Mouse (Mus musculus) induced T-regulatory cell, adult 2 months (primary cell): ENCODE measurements around the gene Anapc7.

Experiments
- DNase-seq: peaks from one replicate; pipeline ENCODE4 v3.0.0-alpha.2; 2012; ENCODE audit warnings: low read depth

Gene Anapc7

DNA sequence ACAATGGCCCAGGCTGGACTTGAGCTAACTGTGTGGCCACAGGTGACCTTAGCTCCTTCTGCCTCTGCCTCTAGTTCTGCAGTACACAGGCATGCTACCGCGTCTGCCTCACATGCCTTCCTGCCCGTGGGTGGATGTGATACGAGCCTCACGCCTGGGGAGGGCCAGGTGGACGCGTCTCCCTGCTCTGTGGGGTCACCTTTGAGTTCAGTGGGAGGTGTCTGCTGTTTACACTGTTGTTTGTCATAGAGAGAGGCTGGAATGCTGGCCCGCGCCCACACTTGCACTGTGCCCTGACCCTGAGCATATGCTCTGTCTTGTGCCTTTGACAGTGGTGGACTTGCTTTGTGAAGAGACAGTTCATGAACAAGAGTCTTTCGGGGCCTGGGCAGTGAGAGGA lies 16.0 kb upstream of the Anapc7 start:
- DNase-seq = no peak

GRCm38 (mm10) chr5:122409692-122410645 lies 11.5 kb upstream of the Anapc7 start:
- peak; percentile 44 for DNase-seq

- DNase-seq = no peak
Measured at GRCm38 (mm10) chr5:122411892-122412291, 9.6 kb upstream of the Anapc7 start.

DNA sequence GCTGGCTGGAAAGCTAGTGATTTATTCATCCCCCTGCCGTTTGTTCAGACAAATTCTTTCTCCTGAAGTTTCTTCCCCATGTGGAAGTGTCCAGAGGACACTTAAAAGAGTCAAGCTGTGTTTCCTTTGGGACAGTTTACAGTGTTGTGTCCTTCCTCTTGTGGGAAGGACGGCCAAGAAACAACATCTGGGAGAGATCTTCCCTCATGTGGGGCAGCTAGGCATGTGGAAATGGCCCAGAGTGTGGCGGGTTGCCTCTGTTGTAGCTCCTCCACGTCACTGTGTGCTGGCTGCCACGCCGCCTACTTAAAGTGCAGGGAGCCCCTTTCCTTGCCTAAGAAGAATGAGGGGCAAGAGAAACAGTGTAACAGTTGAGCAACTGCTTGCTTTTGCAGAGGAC lies 8.7 kb upstream of the Anapc7 start:
- DNase-seq = no peak

DNA sequence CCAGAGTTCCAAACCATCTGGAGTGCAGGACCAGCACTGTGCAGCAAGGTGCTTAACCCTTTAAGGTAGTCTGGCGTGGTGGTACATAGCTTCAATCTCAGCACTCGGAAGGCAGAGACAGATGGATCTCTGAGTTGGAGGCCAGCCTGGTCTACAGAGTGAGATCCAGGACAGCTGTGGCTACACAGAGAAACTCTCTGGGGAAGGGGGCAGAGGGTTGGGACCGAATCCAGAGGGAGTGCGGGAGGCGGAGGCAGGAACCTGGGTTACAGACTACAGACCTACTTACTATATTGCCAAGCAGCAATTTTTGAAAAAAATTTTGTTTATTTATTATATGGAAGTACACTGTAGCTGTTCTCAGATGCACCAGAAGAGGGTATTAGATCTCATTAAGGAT lies 7.1 kb upstream of the Anapc7 start:
- DNase-seq = no peak

- DNase-seq = no peak
Measured at GRCm38 (mm10) chr5:122415465-122415864, 6.0 kb upstream of the Anapc7 start.

DNA sequence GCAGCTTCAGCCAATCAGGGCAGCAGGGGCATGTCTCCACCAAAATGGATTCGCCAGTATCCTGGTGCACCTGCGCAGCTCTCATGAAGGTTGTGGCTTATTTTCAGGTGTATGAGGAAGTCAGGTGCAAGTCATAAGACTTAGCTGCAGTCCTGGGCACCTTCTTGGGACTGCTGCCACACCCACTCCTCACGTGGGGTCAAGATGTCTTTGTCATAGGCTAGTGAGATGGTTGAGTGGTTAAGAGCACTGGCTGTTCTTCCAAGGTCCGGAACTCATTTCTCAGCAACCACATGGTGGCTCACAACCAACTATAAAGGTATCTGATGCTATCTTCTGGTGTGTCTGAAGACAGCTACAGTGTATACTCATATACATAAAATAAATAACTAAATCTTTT lies 817 bp upstream of the Anapc7 start:
- DNase-seq = peak; percentile 44

- peak; percentile 96 for DNase-seq
Measured at GRCm38 (mm10) chr5:122422071-122422964, 825 bp downstream of the Anapc7 start.

GRCm38 (mm10) chr5:122423083-122423482 lies 1.6 kb downstream of the Anapc7 start:
- DNase-seq = peak; percentile 32

DNA sequence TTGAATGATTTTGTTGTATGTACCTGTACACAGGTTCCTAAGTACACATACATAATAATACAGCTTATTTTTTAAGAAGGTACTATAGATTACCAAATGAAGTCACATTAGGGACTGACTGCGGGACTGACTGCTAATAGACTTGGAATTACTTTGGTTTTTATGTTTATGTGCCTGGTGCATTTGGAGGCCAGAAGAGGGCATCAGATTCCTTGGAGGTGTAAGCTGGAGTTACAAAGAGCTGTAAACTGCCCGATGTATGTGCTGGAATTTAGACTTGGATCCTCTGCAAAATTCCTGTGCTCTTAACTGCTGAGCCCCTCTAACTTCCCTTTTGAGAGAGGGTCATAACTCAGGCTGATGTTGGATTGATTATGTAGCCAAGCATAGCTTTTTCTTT lies 4.1 kb downstream of the Anapc7 start:
- no peak for DNase-seq

DNA sequence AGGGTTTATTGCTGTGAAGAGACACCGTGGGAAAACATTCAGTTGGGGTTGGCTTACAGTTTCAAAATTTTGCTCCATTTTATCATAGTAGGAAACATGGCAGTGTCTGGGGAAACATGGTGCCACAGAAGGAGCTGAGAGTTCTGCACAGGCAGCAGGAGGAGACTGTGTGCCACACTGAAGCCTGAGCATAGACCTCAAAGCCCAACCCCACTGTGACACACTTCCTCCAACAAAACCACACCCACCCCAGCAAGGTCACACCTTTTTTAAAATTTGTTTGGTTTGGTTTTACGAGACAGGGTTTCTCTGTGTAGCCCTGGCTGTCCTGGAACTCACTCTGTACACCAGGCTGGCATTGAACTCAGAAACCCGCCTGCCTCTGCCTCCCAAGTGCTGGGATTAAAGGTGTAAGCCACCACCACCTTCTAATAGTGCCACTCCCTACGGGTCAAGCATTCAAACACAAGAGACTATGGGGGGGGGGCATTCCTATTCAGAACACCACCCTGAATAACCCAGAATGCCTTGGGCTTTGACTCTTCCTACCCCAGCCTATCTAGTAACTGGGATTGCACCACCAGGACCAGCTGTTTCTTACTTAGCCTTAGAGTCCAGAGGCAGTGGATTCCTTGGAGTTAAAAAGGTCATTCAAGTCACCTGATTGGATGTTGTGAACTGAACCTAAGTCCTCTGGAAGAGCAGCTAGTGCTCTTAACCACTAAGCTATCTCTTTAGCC lies 8.7 kb downstream of the Anapc7 start:
- DNase-seq = peak; percentile 80

DNA sequence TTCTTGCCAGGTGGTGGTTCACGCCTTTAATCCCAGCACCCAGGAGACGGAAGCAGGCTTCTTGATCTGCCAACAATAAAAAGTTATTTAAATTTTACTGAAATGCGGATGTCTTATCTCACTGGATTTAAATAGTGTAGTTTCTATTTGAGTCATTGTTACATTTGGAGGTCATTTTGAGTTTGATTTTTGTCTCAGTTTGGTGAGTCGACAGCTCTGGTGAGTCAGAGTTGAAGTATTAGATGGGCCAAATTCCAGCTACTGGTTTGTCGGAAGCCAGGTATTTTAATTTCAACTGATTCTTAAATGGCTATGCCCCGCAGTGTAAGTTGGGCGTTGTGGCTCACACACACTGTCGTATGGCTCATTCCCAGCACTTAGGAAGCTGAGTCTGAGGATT lies 9.7 kb downstream of the Anapc7 start:
- DNase-seq = peak; percentile 73

DNA sequence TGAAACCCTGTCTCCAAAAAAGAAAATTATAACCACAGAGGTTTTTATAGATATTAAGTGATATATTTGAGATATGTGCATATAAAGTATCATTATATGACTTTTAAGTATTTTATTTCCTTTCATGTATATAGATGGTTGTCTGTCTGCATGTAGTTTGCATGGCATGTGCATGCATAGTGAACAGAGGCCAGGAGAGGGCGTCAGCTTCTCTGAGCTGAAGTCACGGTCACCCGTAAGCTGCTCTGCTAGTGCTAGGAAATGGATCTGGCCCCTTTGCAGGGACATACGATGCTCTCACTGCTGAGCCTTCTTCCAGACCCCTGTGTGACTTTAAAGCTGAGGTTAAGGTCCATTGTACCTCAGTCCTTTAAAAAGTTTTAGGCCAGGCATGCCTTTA lies 13.0 kb downstream of the Anapc7 start:
- peak; percentile 24 for DNase-seq

- no peak for DNase-seq
Measured at GRCm38 (mm10) chr5:122439400-122440094, 18.1 kb downstream of the Anapc7 start.

DNA sequence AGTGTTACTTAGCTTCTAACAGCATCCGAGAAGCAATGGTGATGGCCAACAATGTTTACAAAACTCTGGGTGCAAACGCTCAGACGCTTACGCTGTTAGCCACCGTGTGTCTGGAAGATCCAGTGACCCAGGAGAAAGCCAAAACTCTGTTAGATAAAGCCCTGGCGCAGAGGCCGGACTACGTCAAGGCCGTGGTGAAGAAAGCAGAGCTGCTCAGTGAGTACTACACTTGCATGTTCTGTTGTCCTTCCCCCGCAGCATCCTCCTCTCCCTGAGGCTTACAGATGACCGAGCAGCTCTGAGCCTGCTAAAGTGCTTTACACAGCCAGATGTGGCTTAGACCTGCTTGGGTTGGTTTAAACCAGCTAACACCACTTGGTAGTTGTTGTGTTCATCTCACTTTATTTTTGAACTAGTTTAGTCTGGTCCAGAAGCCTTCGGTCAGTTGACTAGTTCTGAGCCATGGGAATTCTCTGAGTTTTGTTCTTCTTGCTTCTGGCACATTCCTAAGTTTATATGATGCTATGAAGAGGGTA lies 18.7 kb downstream of the Anapc7 start:
- no peak for DNase-seq

- no peak for DNase-seq
Measured at GRCm38 (mm10) chr5:122444492-122444891, 23.0 kb downstream of the Anapc7 start.

DNA sequence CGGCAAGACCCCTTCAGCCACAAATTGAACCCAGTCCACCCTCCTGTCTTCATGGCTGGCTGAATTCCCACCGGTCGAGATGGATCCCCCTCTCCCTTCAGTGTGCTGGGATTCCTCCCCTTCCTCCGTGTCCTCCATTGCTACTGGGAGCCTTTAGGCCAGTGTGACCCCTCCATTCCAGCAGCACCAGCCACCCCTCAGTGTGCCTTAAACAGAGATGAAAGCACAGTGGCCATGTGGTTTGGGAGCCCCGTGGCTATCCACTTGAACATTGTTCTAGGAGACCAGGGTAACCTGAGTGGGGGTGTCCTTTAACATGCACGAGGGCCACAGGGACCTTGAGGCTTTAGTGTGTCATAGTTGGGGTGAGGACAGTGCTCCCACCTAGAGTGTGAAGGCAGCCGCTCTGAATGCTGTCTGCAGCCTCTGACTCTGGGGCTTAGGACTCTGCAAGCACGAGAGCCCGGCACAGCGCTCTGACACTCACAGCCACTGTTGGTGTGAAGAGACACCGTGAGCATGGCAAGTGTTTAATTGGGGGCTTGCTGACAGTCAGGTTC lies 23.6 kb downstream of the Anapc7 start:
- no peak for DNase-seq

- no peak for DNase-seq
Measured at GRCm38 (mm10) chr5:122447857-122448256, 26.4 kb downstream of the Anapc7 start.

DNA sequence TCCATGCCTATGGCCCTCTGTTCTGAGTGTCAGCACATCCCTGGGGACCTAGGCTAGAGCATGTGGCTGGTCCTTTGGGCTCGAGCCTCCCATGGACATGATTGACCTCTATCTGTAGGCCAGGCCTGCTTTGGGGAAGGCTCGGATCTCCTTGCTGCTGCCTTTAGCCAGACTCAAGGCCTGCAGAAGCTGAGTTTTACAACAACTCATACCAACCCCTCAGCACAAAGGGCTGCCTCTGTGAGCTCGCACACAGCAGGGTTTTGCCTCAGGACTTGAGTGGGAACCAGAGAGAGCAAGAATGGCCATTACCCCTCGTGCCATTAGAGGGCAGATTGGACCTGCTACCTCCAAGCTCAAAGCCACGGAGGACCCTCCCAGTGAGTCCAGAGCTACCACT lies 27.4 kb downstream of the Anapc7 start:
- no peak for DNase-seq

DNA sequence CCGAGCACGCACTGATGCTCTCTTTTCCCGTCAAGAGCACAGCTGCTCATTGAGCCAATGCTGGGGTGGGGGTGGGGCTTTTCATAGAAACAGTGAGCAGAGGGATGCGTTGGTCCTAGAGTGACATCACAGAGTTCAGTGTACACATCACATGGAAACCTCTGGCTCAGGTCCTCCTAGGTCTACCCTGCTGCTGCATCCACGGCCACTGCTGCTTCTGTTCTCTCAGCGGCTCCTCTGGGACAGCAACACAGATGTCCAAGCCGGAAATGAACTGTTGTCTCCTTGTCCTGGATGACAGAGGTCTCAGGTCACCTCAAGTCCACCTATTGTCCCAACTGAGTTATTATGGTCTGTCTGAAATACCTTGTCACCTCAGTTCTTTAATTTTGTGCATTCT lies 28.5 kb downstream of the Anapc7 start:
- no peak for DNase-seq

- no peak for DNase-seq
Measured at GRCm38 (mm10) chr5:122450913-122451317, 29.4 kb downstream of the Anapc7 start.
